ENCODE assay signal across 12 mouse cellular contexts in the genomic region with DNA sequence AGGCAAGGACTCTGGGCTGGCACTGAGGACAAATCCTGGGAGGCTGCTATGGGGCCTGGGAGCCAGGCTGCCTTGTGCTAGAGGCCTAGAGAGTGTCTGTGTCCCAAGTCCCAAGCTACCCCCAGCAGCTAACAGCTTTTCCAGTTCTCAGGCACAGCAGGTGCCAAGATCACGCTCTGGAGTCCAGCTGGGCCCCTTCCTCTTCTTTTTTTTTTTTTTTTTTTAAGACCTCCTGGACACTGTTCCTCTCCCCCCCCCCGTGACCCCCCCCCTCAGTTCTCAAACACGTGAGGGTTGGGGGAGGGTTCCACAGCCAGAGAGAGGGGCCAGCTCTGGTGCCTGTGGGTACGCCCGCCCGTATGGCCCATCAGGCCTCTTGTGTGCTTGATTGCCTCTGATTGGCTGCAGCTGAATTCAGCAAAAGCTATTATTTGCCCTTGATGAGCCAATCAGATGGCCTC. TPM values are rescaled to one million over a fixed set of nuclear protein-coding genes. Genes with fewer than 3 reads are reported as not detected.
A peak's percentile ranks its signal among the peaks of the same experiment; 100 is the strongest.
DNase-seq lines count a peak whose midpoint lies in the region; ATAC-seq and TF ChIP-seq lines count a peak whose summit lies in the region.
"Had no signal": no experiment of that assay in that cellular context is flagged by ENCODE, and none has a peak within 500 bp of the region (broad histone marks: within the 10 kb centered on the region; RNA-seq: fewer than 3 reads in every experiment).

No protein-coding gene starts in this region.

- H3K27me3 ChIP-seq in midbrain, embryonic 10.5 days (ENCODE audit: low read depth, poor library complexity, severe bottlenecking), result peaks cover 36% of the 10 kb centered on the region
- no peaks in the 10 kb centered on the region for H3K27me3 ChIP-seq in midbrain, postnatal 0 days (ENCODE audit: insufficient read depth, low read length)
- no peaks in the 10 kb centered on the region; the same call in 1 of the 2 replicates for H3K27me3 ChIP-seq in forebrain, postnatal 0 days (ENCODE audit: insufficient read depth, low read length)
- no peaks in the 10 kb centered on the region; the same call in 1 of the 2 replicates for H3K27me3 ChIP-seq in midbrain, embryonic 12.5 days

- DNase-seq in midbrain, embryonic 10.5 days (ENCODE audit: low spot score), result peak; percentile 61
- no peak for DNase-seq in midbrain, postnatal 0 days (ENCODE audit: low spot score)
- no peak for DNase-seq in forebrain, postnatal 0 days
- DNase-seq in urinary bladder, postnatal 25 days (ENCODE audit: low spot score), result no peak
- DNase-seq in yolk sac, embryonic 10.5 days (ENCODE audit: low spot score), result no peak
- no peak for DNase-seq in left cerebral cortex, adult 8-10 months (ENCODE audit: low spot score in 2 of 2)
- DNase-seq: cerebellum, adult 8-10 months; heart, adult 11 months; heart, postnatal 4 days; liver, postnatal 0 days had no signal

- no peak for TF ChIP-seq CTCF in midbrain, postnatal 0 days (IDR thresholded peaks at IDR 0.05)
- TF ChIP-seq CTCF in forebrain, postnatal 0 days (IDR thresholded peaks at IDR 0.05; ENCODE audit: low read depth), result no peak

- no peak for ATAC-seq in midbrain, postnatal 0 days (ENCODE audit: low FRiP score)
- peak; percentile 64 for ATAC-seq in forebrain, postnatal 0 days
- peak; percentile 84 for ATAC-seq in midbrain, embryonic 12.5 days (ENCODE audit: low FRiP score, low read depth)
- ATAC-seq in megakaryocyte, adult 5-6 weeks (ENCODE audit: poor library complexity, severe bottlenecking), result no peak
- ATAC-seq: liver, postnatal 0 days had no signal

- no peak overlapping the region for H3K4me2 ChIP-seq in midbrain, postnatal 0 days (ENCODE audit: low read depth, low read length, poor library complexity, severe bottlenecking)
- H3K4me2 ChIP-seq in forebrain, postnatal 0 days (ENCODE audit: low read depth), result no peak overlapping the region
- H3K4me2 ChIP-seq in midbrain, embryonic 12.5 days (replicated peaks), result peak overlapping the region; percentile 22; the same call in 1 of the 2 replicates

- no peaks in the 10 kb centered on the region for H3K36me3 ChIP-seq in midbrain, embryonic 10.5 days
- H3K36me3 ChIP-seq in midbrain, postnatal 0 days (ENCODE audit: insufficient read depth, low read length), result no peaks in the 10 kb centered on the region
- no peaks in the 10 kb centered on the region for H3K36me3 ChIP-seq in forebrain, postnatal 0 days (ENCODE audit: insufficient read depth)
- H3K36me3 ChIP-seq in midbrain, embryonic 12.5 days, result no peaks in the 10 kb centered on the region

- no peak overlapping the region for H3K9ac ChIP-seq in midbrain, postnatal 0 days (replicated peaks; ENCODE audit: low read length, poor library complexity, severe bottlenecking)
- no peak overlapping the region for H3K9ac ChIP-seq in forebrain, postnatal 0 days
- no peak overlapping the region for H3K9ac ChIP-seq in midbrain, embryonic 12.5 days (replicated peaks)
- H3K9ac ChIP-seq: liver, postnatal 0 days had no signal

- no peaks in the 10 kb centered on the region for H3K9me3 ChIP-seq in midbrain, embryonic 10.5 days (replicated peaks)
- no peaks in the 10 kb centered on the region for H3K9me3 ChIP-seq in midbrain, postnatal 0 days (ENCODE audit: low read length)
- H3K9me3 ChIP-seq in forebrain, postnatal 0 days (ENCODE audit: low read length), result no peaks in the 10 kb centered on the region
- H3K9me3 ChIP-seq in midbrain, embryonic 12.5 days, result no peaks in the 10 kb centered on the region

- H3K27ac ChIP-seq in midbrain, embryonic 10.5 days (replicated peaks), result peak overlapping the region; percentile 81
- H3K27ac ChIP-seq in midbrain, postnatal 0 days (ENCODE audit: low read depth, low read length), result no peak overlapping the region
- no peak overlapping the region for H3K27ac ChIP-seq in forebrain, postnatal 0 days (ENCODE audit: low read depth, low read length)
- H3K27ac ChIP-seq in midbrain, embryonic 12.5 days (replicated peaks), result peak overlapping the region; percentile 81

- WGBS in midbrain, embryonic 10.5 days, result 24% methylated on average over 4 of the region's 6 CpGs
- WGBS in midbrain, postnatal 0 days, result 30% methylated on average over 3 of the region's 6 CpGs
- WGBS in forebrain, postnatal 0 days, result 32% methylated on average over 4 of the region's 6 CpGs
- WGBS in midbrain, embryonic 12.5 days, result 0% methylated on average over 4 of the region's 6 CpGs

- peaks cover 55% of the 10 kb centered on the region for H3K4me1 ChIP-seq in midbrain, embryonic 10.5 days
- H3K4me1 ChIP-seq in midbrain, postnatal 0 days (ENCODE audit: insufficient read depth, low read length), result peaks cover 14% of the 10 kb centered on the region; the same call in 1 of the 2 replicates
- H3K4me1 ChIP-seq in forebrain, postnatal 0 days (ENCODE audit: insufficient read depth), result peaks cover 9% of the 10 kb centered on the region; the same call in 1 of the 2 replicates
- peaks cover 45% of the 10 kb centered on the region for H3K4me1 ChIP-seq in midbrain, embryonic 12.5 days

- H3K4me3 ChIP-seq in midbrain, embryonic 10.5 days, result peak overlapping the region; percentile 18; the same call in 1 of the 2 replicates
- H3K4me3 ChIP-seq in midbrain, postnatal 0 days (ENCODE audit: low read depth, low read length), result no peak overlapping the region
- no peak overlapping the region for H3K4me3 ChIP-seq in forebrain, postnatal 0 days (ENCODE audit: low read depth, low read length)
- H3K4me3 ChIP-seq in midbrain, embryonic 12.5 days, result no peak overlapping the region

RNA-seq across cellular contexts. Expression of a gene that starts 45.6 kb away (rescaled TPM):
- polyA plus RNA-seq in midbrain, embryonic 10.5 days (2016; fragmentation: Nextera tagmentation; extraction: Ambion mirVana), result 1.00 and 1.7 TPM in 2 replicates
- 138 and 191 TPM in 2 replicates for total RNA-seq in midbrain, postnatal 0 days (2014; rRNA removed)
- 8.4 and 9.0 TPM in 2 replicates for polyA plus RNA-seq in midbrain, postnatal 0 days (2015; fragmentation: Nextera tagmentation; extraction: Ambion mirVana)
- total RNA-seq in forebrain, postnatal 0 days (2014; rRNA removed), result 29.7 and 49.5 TPM in 2 replicates
- polyA plus RNA-seq in forebrain, postnatal 0 days (2015; fragmentation: Nextera tagmentation; extraction: Ambion mirVana), result 3.0 and 5.0 TPM in 2 replicates
- 3.7 and 4.1 TPM in 2 replicates for polyA plus RNA-seq in midbrain, embryonic 12.5 days (2016; fragmentation: Nextera tagmentation; extraction: Ambion mirVana)
- total RNA-seq in megakaryocyte, adult 5-6 weeks (2015), result 0.04 and 0.11 TPM in 2 replicates
- 0.07 and 0.12 TPM in 2 replicates for total RNA-seq in megakaryocyte, adult 5-6 weeks (2017)
- 10 to 100 TPM; 37.3 to 49.0 (median 44.8) TPM for total RNA-seq in left cerebral cortex, adult 8-10 months (2022)
- polyA plus RNA-seq: liver, postnatal 0 days had no signal

Comparison
In these comparisons a context has a peak if more than half of its experiments do, and no peak if none do; other contexts are left out.
1. H3K27ac ChIP-seq: peak in midbrain, embryonic 10.5 days (single experiment) and midbrain, embryonic 12.5 days (single experiment); none in midbrain, postnatal 0 days (single experiment) and forebrain, postnatal 0 days (single experiment).
2. ATAC-seq: peak in forebrain, postnatal 0 days (single experiment) and midbrain, embryonic 12.5 days (single experiment); none in midbrain, postnatal 0 days (single experiment) and megakaryocyte, adult 5-6 weeks (single experiment).
3. RNA of a gene that starts 45.6 kb away (total RNA-seq): 138 to 191 TPM in midbrain, postnatal 0 days, 29.7 to 49.5 TPM in forebrain, postnatal 0 days and 37.3 to 49.0 TPM in left cerebral cortex, adult 8-10 months; 0.04 to 0.12 TPM in megakaryocyte, adult 5-6 weeks; every median in the first group is over 10 times any median in the second.